Mouse (Mus musculus): Measurements from ENCODE around the gene Zswim5. TPM values are rescaled to one million over a fixed set of nuclear protein-coding genes. Genes with fewer than 3 reads are reported as not detected.

Zswim5 gene
- polyA plus RNA-seq, 2 experiments, result 0.23 to 1.0 TPM

DNA sequence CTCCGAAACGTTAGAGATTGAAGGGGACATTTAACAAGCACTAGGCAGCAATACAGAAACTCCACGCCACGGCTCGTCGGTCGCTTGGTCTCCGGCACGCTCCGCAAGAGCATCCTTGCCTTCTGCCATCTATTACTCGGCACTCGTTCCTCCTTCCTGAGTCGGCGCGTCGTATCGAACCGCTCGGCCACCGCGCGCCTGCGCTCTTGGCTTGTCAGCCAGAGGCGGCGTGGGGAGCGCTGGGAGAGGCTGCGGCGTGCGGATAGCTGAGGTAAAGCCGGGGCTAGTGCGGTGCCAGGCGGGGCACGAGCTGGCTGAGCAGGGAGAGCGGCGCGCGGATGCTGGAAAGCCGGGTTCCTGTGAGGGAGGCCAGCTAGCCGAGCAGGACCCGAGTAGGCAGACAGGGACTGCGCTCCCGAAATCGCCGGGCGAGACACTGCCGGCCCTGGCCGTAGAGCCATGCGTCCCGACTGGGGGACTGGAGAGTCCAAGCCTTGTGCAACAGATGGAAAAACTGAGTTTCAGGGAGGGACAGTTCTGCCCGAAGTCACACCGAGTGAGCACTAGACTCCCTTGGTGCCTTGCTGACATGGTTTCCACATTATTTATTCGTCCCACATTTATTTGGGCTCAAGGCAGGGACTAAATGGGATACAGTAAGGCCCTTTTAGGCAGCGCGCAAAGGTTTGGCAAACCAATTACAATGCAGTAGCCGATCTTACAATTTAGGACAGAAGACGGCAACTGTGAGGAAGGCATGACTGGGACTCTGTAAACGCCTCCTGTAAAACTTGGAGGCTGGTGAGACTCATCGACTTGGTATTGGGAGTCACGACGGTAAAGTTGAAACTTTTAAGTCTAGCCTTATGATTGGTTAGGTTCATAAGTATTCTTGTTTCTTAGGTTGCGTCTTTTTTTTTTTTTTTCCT, 142.3 kb downstream of the Zswim5 start, which contains the start of gene Eif2b3:
Gene Eif2b3 (plus strand): TSS at position 197 of the 929 bp plus-strand sequence.
- H3K27ac ChIP-seq (replicated peaks; ENCODE audit: low read depth, low read length), result 0 out of 2 replicates have a peak within 1 kb of the TSS, but pooled peaks have one; percentile 21
- under 1% methylated on average over 61 of the region's 61 CpGs for WGBS

DNA sequence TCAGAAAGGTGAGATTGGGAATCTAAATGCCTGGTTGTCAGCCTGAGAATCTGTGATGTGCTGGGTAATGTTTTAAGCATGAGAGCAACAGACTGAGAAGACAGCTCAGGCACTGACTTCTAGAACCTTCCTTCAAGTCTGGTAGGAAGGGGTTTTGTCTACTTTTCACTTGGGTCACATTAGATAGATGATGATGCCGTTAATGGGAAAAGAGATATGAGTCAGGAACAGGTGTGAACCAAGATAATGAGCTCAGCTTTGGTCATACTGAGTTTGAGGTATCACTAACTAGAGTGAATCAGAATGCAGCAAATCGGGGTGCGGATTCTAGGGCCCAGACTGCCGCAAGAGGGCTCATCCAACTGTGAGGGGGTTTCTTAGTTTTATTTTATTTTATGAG, 146.3 kb downstream of the Zswim5 start:
- Histone ChIP-seq H3K9ac (ENCODE audit: low read depth, low read length, severe bottlenecking) (no peak overlapping the region), H3K4me1 (ENCODE audit: control insufficient read depth, insufficient read depth, low read length) (no peaks in the 10 kb centered on the region; the same call in 1 of the 2 replicates), H3K27ac (replicated peaks; ENCODE audit: low read depth, low read length) (no peak overlapping the region), H3K4me2 (replicated peaks; ENCODE audit: low read depth, low read length, severe bottlenecking) (no peak overlapping the region), H3K27me3 (ENCODE audit: control insufficient read depth, insufficient read depth, low read length) (no peaks in the 10 kb centered on the region), H3K36me3 (ENCODE audit: control insufficient read depth, insufficient read depth, low read length) (peaks cover 37% of the 10 kb centered on the region), H3K9me3 (ENCODE audit: control insufficient read depth, low read length) (no peaks in the 10 kb centered on the region), H3K4me3 (replicated peaks; ENCODE audit: low read length) (no peak overlapping the region)
- no peak for ATAC-seq (ENCODE audit: low FRiP score, low read depth)
- TF ChIP-seq POLR2A (IDR thresholded peaks at IDR 0.05; ENCODE audit: borderline replicate concordance, extremely low read depth, insufficient read depth, insufficient read length), result no peak
- DNase-seq (ENCODE audit: low spot score), result no peak
- 97% methylated on average over 4 of the region's 4 CpGs for WGBS

More for the DNA sequence above, 142.3 kb downstream of the Zswim5 start, which contains the start of gene Eif2b3:
- TF ChIP-seq POLR2A (IDR thresholded peaks at IDR 0.05; ENCODE audit: borderline replicate concordance, extremely low read depth, insufficient read depth, insufficient read length), result peak; percentile 84; the same call in 1 of the 2 replicates
- no peaks in the 10 kb centered on the region; the same call in 1 of the 2 replicates for H3K4me1 ChIP-seq (ENCODE audit: control insufficient read depth, insufficient read depth, low read length)
- H3K4me2 ChIP-seq (replicated peaks; ENCODE audit: low read depth, low read length, severe bottlenecking), result peak within 1 kb of the TSS; percentile 60
- ATAC-seq (ENCODE audit: low FRiP score, low read depth) (peak; percentile 95), DNase-seq (ENCODE audit: low spot score) (peak; percentile 94)
- no peaks in the 10 kb centered on the region for H3K9me3 ChIP-seq (ENCODE audit: control insufficient read depth, low read length)
- H3K9ac ChIP-seq (ENCODE audit: low read depth, low read length, severe bottlenecking), result peak within 1 kb of the TSS; percentile 70
- no peaks in the 10 kb centered on the region for H3K27me3 ChIP-seq (ENCODE audit: control insufficient read depth, insufficient read depth, low read length)
- peak within 1 kb of the TSS; percentile 67 for H3K4me3 ChIP-seq (replicated peaks; ENCODE audit: low read length)
- H3K36me3 ChIP-seq (ENCODE audit: control insufficient read depth, insufficient read depth, low read length), result peaks cover 20% of the 10 kb centered on the region

DNA sequence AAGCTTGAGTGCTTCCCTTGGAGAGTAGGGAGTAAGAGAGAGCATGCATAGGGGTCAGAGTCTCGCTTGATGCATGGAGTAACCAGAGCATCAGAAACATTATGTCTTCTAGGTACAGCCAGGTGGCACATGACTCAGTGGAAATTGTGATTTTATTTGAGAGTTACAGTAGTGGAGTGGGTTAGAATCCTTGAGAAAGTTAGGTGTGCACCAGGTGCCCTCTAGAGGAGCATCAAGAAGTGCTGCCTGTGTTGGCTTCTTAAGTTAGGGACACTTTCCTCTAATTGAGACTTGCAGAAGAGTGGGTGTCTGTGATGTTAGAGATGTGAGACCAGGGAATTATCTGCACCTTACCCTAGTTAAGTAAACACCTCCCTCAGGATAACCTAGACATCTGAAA, 153.9 kb downstream of the Zswim5 start:
- no peaks in the 10 kb centered on the region for H3K9me3 ChIP-seq (ENCODE audit: control insufficient read depth, low read length)
- 93% methylated on average over 1 of the region's 1 CpGs for WGBS
- no peaks in the 10 kb centered on the region for H3K27me3 ChIP-seq (ENCODE audit: control insufficient read depth, insufficient read depth, low read length)
- no peak overlapping the region for H3K4me3 ChIP-seq (replicated peaks; ENCODE audit: low read length)
- no peak for ATAC-seq (ENCODE audit: low FRiP score, low read depth)
- H3K4me1 ChIP-seq (ENCODE audit: control insufficient read depth, insufficient read depth, low read length), result no peaks in the 10 kb centered on the region
- peaks cover 32% of the 10 kb centered on the region for H3K36me3 ChIP-seq (ENCODE audit: control insufficient read depth, insufficient read depth, low read length)
- H3K27ac ChIP-seq (replicated peaks; ENCODE audit: low read depth, low read length), result no peak overlapping the region
- DNase-seq (ENCODE audit: low spot score), result no peak
- H3K9ac ChIP-seq (ENCODE audit: low read depth, low read length, severe bottlenecking), result no peak overlapping the region
- H3K4me2 ChIP-seq (replicated peaks; ENCODE audit: low read depth, low read length, severe bottlenecking), result no peak overlapping the region
- no peak for TF ChIP-seq POLR2A (IDR thresholded peaks at IDR 0.05; ENCODE audit: borderline replicate concordance, extremely low read depth, insufficient read depth, insufficient read length)

Other genes starting within 250 kb of the Zswim5 start
- gene Nasp, start 249.4 kb upstream of the Zswim5 start, polyA plus RNA-seq (2012; rRNA removed), result 95.9 and 153 TPM in 2 replicates
- 132 and 140 TPM in 2 replicates for gene Nasp, start 249.4 kb upstream of the Zswim5 start, polyA plus RNA-seq (2014; fragmentation: Nextera tagmentation; extraction: Ambion mirVana)
- 676 and 711 TPM in 2 replicates for gene Akr1a1, start 225.7 kb upstream of the Zswim5 start, polyA plus RNA-seq (2012; rRNA removed)
- gene Akr1a1, start 225.7 kb upstream of the Zswim5 start, polyA plus RNA-seq (2014; fragmentation: Nextera tagmentation; extraction: Ambion mirVana), result 826 and 834 TPM in 2 replicates
- gene Prdx1, start 191.8 kb upstream of the Zswim5 start, polyA plus RNA-seq (2012; rRNA removed), result 336 and 418 TPM in 2 replicates
- gene Prdx1, start 191.8 kb upstream of the Zswim5 start, polyA plus RNA-seq (2014; fragmentation: Nextera tagmentation; extraction: Ambion mirVana), result 1,041 and 1,088 TPM in 2 replicates
- 18.1 and 18.4 TPM in 2 replicates for gene Mmachc, start 169.0 kb upstream of the Zswim5 start, polyA plus RNA-seq (2012; rRNA removed)
- 7.6 and 9.0 TPM in 2 replicates for gene Mmachc, start 169.0 kb upstream of the Zswim5 start, polyA plus RNA-seq (2014; fragmentation: Nextera tagmentation; extraction: Ambion mirVana)
- gene Ccdc163, start 168.9 kb upstream of the Zswim5 start, polyA plus RNA-seq (2012; rRNA removed), result 53.7 and 70.4 TPM in 2 replicates
- 21.2 and 24.3 TPM in 2 replicates for gene Ccdc163, start 168.9 kb upstream of the Zswim5 start, polyA plus RNA-seq (2014; fragmentation: Nextera tagmentation; extraction: Ambion mirVana)
- gene Tesk2, start 156.4 kb upstream of the Zswim5 start, polyA plus RNA-seq (2012; rRNA removed), result 7.3 and 8.5 TPM in 2 replicates
- gene Tesk2, start 156.4 kb upstream of the Zswim5 start, polyA plus RNA-seq (2014; fragmentation: Nextera tagmentation; extraction: Ambion mirVana), result 9.2 and 10.3 TPM in 2 replicates
- 44.1 and 44.6 TPM in 2 replicates for gene Toe1, start 69.7 kb upstream of the Zswim5 start, polyA plus RNA-seq (2012; rRNA removed)
- gene Toe1, start 69.7 kb upstream of the Zswim5 start, polyA plus RNA-seq (2014; fragmentation: Nextera tagmentation; extraction: Ambion mirVana), result 35.9 TPM in 2 replicates
- 26.8 and 28.2 TPM in 2 replicates for gene Mutyh, start 69.7 kb upstream of the Zswim5 start, polyA plus RNA-seq (2012; rRNA removed)
- gene Mutyh, start 69.7 kb upstream of the Zswim5 start, polyA plus RNA-seq (2014; fragmentation: Nextera tagmentation; extraction: Ambion mirVana), result 10.2 and 11.0 TPM in 2 replicates
- 0.57 and 0.79 TPM in 2 replicates for gene Hpdl, start 55.7 kb upstream of the Zswim5 start, polyA plus RNA-seq (2012; rRNA removed)
- 0.39 and 1.1 TPM in 2 replicates for gene Hpdl, start 55.7 kb upstream of the Zswim5 start, polyA plus RNA-seq (2014; fragmentation: Nextera tagmentation; extraction: Ambion mirVana)
- 78.5 and 92.3 TPM in 2 replicates for gene Urod, start 117.0 kb downstream of the Zswim5 start, polyA plus RNA-seq (2012; rRNA removed)
- 79.2 and 96.1 TPM in 2 replicates for gene Urod, start 117.0 kb downstream of the Zswim5 start, polyA plus RNA-seq (2014; fragmentation: Nextera tagmentation; extraction: Ambion mirVana)
- gene Hectd3, start 117.9 kb downstream of the Zswim5 start, polyA plus RNA-seq (2012; rRNA removed), result 24.6 and 35.4 TPM in 2 replicates
- 11.1 and 11.2 TPM in 2 replicates for gene Hectd3, start 117.9 kb downstream of the Zswim5 start, polyA plus RNA-seq (2014; fragmentation: Nextera tagmentation; extraction: Ambion mirVana)
- gene Eif2b3, start 142.0 kb downstream of the Zswim5 start, polyA plus RNA-seq (2012; rRNA removed), result 20.7 and 30.0 TPM in 2 replicates
- gene Eif2b3, start 142.0 kb downstream of the Zswim5 start, polyA plus RNA-seq (2014; fragmentation: Nextera tagmentation; extraction: Ambion mirVana), result 45.0 and 48.2 TPM in 2 replicates
- 24.0 and 37.5 TPM in 2 replicates for gene Ptch2, start 218.7 kb downstream of the Zswim5 start, polyA plus RNA-seq (2012; rRNA removed)
- 11.2 and 11.4 TPM in 2 replicates for gene Ptch2, start 218.7 kb downstream of the Zswim5 start, polyA plus RNA-seq (2014; fragmentation: Nextera tagmentation; extraction: Ambion mirVana)
- 16.0 and 23.0 TPM in 2 replicates for gene Btbd19, start 248.3 kb downstream of the Zswim5 start, polyA plus RNA-seq (2012; rRNA removed)
- 5.0 and 6.2 TPM in 2 replicates for gene Btbd19, start 248.3 kb downstream of the Zswim5 start, polyA plus RNA-seq (2014; fragmentation: Nextera tagmentation; extraction: Ambion mirVana)
- 0.10 and 0.14 TPM in 2 replicates for gene Tctex1d4, start 249.4 kb downstream of the Zswim5 start, polyA plus RNA-seq (2012; rRNA removed)
- gene Tctex1d4, start 249.4 kb downstream of the Zswim5 start, polyA plus RNA-seq (2014; fragmentation: Nextera tagmentation; extraction: Ambion mirVana), result not detected in 2 replicates